Mouse (Mus musculus) skeletal muscle tissue, adult 2 months (tissue): ENCODE results near the gene Gm11568.
"Not testable (repeated sequence)": the region's sequence is repeated elsewhere in the genome, so short reads cannot be mapped to it uniquely, and the experiment has no call there.

Experiments used
- DNase-seq: peaks from one replicate; pipeline ENCODE4 v3.0.0-alpha.2; 2012; ENCODE audit warnings: low read depth, low spot score

The Gm11568 gene

GRCm38 (mm10) chr11:99857617-99858016 is at the start of gene Gm11568:
Gene Gm11568, plus strand, starts transcription at chr11:99857917.
- DNase-seq, result no peak

GRCm38 (mm10) chr11:99809792-99810191 is 47.9 kb upstream of the Gm11568 start, which contains the start of gene Krtap4-13:
Gene Krtap4-13, minus strand, starts transcription at chr11:99809892.
- not testable (repeated sequence) for DNase-seq

GRCm38 (mm10) chr11:99815566-99815965 is 42.2 kb upstream of the Gm11568 start, which contains the start of gene Gm11564:
Gene Gm11564, minus strand, starts transcription at chr11:99815666.
- not testable (repeated sequence) for DNase-seq

GRCm38 (mm10) chr11:99837966-99838365 is 19.8 kb upstream of the Gm11568 start, which contains the start of gene 2300003K06Rik:
Gene 2300003K06Rik, minus strand, starts transcription at chr11:99838066.
- DNase-seq, result no peak

GRCm38 (mm10) chr11:99842185-99842584 is 15.5 kb upstream of the Gm11568 start:
- no peak for DNase-seq

GRCm38 (mm10) chr11:99846746-99847145 is 11.0 kb upstream of the Gm11568 start:
- DNase-seq, result no peak

GRCm38 (mm10) chr11:99851508-99851907 is 6.2 kb upstream of the Gm11568 start, which contains the start of gene Krtap4-16:
Gene Krtap4-16, minus strand, starts transcription at chr11:99851608.
- DNase-seq, result no peak

- DNase-seq, result no peak
Measured at GRCm38 (mm10) chr11:99854121-99854520, 3.6 kb upstream of the Gm11568 start.

GRCm38 (mm10) chr11:99858761-99859160 is 1.0 kb downstream of the Gm11568 start:
- no peak for DNase-seq

- not testable (repeated sequence) for DNase-seq
Measured at GRCm38 (mm10) chr11:99864176-99864575, 6.5 kb downstream of the Gm11568 start, which contains the start of gene Gm11559. Gene Gm11559, plus strand, starts transcription at chr11:99864476.

GRCm38 (mm10) chr11:99873089-99873488 is 15.4 kb downstream of the Gm11568 start, which contains the start of gene Krtap9-1:
Gene Krtap9-1, plus strand, starts transcription at chr11:99873389.
- DNase-seq, result not testable (repeated sequence)

GRCm38 (mm10) chr11:99878887-99879286 is 21.2 kb downstream of the Gm11568 start, which contains the start of gene Gm11567:
Gene Gm11567, plus strand, starts transcription at chr11:99879187.
- DNase-seq, result not testable (repeated sequence)

- DNase-seq, result no peak
Measured at GRCm38 (mm10) chr11:99907620-99908019, 49.9 kb downstream of the Gm11568 start, which contains the start of gene Krtap31-1. Gene Krtap31-1, plus strand, starts transcription at chr11:99907920.
